Mouse (Mus musculus) monocyte, adult 59 days (primary cell): ENCODE data around the gene Slc22a20. TPM values are rescaled to one million over a fixed set of nuclear protein-coding genes. Genes with fewer than 3 reads are reported as not detected.

Experiments
- total RNA-seq, 2 experiments: library from RNA; stranded (reverse); gene quantifications; one replicate each; pipeline ENCODE4 v1.2.4; 2023

The Slc22a20 gene
- not detected for total RNA-seq

DNA sequence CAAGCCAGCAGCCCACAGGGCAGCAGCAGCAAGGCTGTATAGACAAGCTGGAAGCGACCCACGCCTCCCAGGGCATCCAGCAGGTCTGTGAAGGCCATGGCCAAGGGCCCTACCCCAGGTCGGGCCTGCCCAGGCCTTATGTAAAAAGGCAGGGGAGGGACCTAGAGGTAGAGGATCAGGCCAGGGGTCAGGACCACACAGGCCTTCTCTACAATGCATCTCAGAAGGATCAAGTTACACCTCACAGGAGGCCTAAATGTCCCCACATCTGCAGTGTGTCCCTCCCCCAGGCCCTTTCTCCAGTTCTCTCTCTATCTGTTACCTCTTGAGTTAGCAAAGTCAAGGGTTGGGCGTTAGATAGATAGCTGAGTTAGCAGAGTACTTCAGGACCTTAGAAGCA is at the start of gene Slc22a20:
Gene Slc22a20 (minus strand): TSS at position 101 of the 400 bp plus-strand sequence.

DNA sequence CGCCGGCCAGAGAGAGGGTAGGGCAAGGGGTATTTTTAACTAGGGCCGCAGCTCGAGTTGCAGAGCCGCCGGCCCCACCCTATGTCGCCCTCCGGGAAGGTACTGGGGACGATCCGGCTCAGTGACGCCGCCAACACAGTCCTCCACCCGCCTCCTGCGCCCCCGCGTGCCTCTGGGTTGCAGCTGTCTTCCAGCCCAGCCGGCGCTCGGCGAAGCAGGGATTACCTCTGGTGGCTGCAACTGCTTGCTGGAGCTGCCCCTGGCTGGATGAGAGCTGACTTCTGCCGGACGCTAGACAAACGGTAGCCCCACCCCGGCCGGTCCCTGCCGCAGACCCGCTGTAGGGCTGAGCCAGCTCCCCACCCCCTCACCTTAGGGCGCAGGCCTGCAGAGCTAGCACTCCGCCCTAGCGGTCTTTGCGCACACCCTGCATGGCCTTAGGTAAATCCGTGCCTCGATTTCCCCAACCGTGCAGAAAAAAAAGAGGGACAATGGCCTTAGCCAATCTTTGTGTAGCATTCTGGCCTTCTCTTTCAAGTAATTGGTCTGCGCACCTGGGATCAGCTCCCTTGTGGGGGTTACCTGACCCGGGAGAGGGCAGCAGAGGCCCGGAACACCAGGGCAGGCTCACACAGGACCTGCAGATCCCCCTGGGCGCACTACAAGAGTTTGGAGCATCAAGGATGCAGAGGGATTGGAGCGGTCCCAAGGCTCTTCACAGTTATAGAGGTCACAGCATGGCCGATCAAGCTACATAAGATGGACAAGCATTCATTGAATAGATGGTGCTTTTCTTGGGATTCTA is 29.8 kb upstream of the Slc22a20 start, which contains the start of gene Capn1:
Gene Capn1 (minus strand): TSS at position 387 of the 805 bp plus-strand sequence.

DNA sequence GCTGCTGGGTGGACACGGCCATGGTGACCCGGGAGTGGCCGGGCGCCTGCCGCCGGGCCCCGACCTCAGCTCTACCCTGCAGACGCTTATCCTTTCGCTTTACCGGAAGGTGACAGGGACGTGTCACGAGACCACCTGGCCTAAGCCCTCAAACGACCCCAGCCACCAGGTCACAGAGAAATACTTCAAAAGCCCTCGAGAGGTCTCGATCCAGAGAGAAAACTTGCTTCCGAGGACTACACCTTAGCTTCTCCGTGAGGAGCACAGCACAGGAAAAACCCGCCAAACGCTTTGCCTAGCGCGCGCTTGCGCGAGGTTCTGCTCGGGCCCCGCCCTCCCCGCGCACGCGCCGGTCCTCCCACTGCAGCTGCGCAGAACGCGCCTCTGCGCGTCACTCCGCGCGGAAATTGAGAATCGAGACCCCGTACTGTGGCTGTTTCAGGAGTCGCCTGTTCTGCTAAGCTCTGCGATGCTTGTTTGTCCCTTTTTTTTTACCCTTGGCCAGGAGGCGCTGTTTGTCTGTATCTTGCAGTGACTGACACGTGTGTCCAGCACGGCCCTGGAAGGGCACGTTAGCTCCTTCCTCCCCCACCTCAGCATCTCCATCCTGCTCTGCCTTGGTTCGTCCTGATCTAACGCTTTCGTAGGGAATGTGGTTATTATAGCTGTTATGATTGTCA is 21.9 kb downstream of the Slc22a20 start, which contains the start of gene Pola2:
Gene Pola2 (minus strand): TSS at position 320 of the 680 bp plus-strand sequence.

DNA sequence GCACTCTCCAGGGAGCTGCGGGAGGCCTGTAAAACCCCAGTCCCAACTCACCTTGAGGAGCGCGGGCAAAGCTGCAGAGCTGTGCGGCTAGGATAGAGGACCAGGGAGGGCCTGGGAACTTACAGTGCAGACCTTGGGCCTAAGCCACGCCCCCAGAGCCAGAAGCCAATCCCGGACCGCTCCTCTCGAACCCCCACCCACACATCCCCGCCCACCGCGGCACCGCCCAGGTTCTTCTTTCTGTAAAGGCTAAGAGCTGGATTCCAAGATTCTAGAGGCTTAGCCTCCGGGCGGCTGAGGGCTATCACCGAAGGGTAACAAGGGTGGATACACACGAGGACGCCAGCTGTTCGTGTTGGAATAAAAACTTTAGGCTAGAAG is 61.2 kb downstream of the Slc22a20 start, which contains the start of gene Cdc42ep2:
Gene Cdc42ep2 (minus strand): TSS at position 104 of the 381 bp plus-strand sequence.

Other genes with a start within 250 kb of the Slc22a20 start
- 1 to 10 TPM; 3.8 to 5.4 TPM for gene Ltbp3, start 245.2 kb downstream of the Slc22a20 start, total RNA-seq
- gene Scyl1, start 214.7 kb downstream of the Slc22a20 start, total RNA-seq: 100 to 1,000 TPM in 1 of 2 experiments, 10 to 100 TPM in 1; 92.2 to 100 TPM
- 10 to 100 TPM; 80.4 to 88.1 TPM for gene Frmd8, start 110.9 kb downstream of the Slc22a20 start, total RNA-seq
- 10 to 100 TPM; 77.6 to 84.5 TPM for gene Slc25a45, start 108.3 kb downstream of the Slc22a20 start, total RNA-seq
- 1 to 10 TPM; 1.1 to 1.6 TPM for gene Tigd3, start 92.0 kb downstream of the Slc22a20 start, total RNA-seq
- 100 to 1,000 TPM; 131 to 160 TPM for gene Dpf2, start 73.1 kb downstream of the Slc22a20 start, total RNA-seq
- gene Cdc42ep2, start 61.3 kb downstream of the Slc22a20 start, total RNA-seq: 10 to 100 TPM; 40.3 to 51.9 TPM
- 10 to 100 TPM; 29.1 to 38.4 TPM for gene Pola2, start 21.9 kb downstream of the Slc22a20 start, total RNA-seq
- 10 to 100 TPM; 64.1 to 69.8 TPM for gene Capn1, start 29.8 kb upstream of the Slc22a20 start, total RNA-seq
- gene Syvn1, start 60.4 kb upstream of the Slc22a20 start, total RNA-seq: 10 to 100 TPM; 56.0 to 57.8 TPM
- gene Mrpl49, start 71.6 kb upstream of the Slc22a20 start, total RNA-seq: 10 to 100 TPM; 15.0 to 15.8 TPM
- 1,000 to 10,000 TPM; 2,789 to 3,006 TPM for gene Fau, start 71.7 kb upstream of the Slc22a20 start, total RNA-seq
- 10 to 100 TPM; 13.9 to 14.4 TPM for gene Znhit2, start 75.0 kb upstream of the Slc22a20 start, total RNA-seq
- 10 to 100 TPM; 16.3 to 21.0 TPM for gene Tm7sf2, start 82.2 kb upstream of the Slc22a20 start, total RNA-seq
- 100 to 1,000 TPM; 118 to 121 TPM for gene Vps51, start 91.1 kb upstream of the Slc22a20 start, total RNA-seq
- not detected for gene Tmem262, start 93.9 kb upstream of the Slc22a20 start, total RNA-seq
- gene Gm28374, start 96.1 kb upstream of the Slc22a20 start, total RNA-seq: 1 to 10 TPM in 1 of 2 experiments, not detected in 1; 1.5 TPM
- 10 to 100 TPM; 43.3 to 45.6 TPM for gene Zfpl1, start 98.8 kb upstream of the Slc22a20 start, total RNA-seq
- 1 to 10 TPM in 1 of 2 experiments, under 1 TPM in 1; 0.85 to 1.2 TPM for gene Cdca5, start 98.8 kb upstream of the Slc22a20 start, total RNA-seq
- 1 to 10 TPM in 1 of 2 experiments, not detected in 1; 1.2 TPM for gene AC131692.1, start 108.3 kb upstream of the Slc22a20 start, total RNA-seq
- not detected for gene Naaladl1, start 119.6 kb upstream of the Slc22a20 start, total RNA-seq
- 10 to 100 TPM; 10.7 to 11.4 TPM for gene Sac3d1, start 132.5 kb upstream of the Slc22a20 start, total RNA-seq
- gene Snx15, start 142.2 kb upstream of the Slc22a20 start, total RNA-seq: 10 to 100 TPM; 18.9 to 20.3 TPM
- 1 to 10 TPM; 4.1 to 9.4 TPM for gene Batf2, start 154.8 kb upstream of the Slc22a20 start, total RNA-seq
- gene Arl2, start 155.4 kb upstream of the Slc22a20 start, total RNA-seq: 10 to 100 TPM; 16.4 to 17.6 TPM
- gene Majin, start 198.2 kb upstream of the Slc22a20 start, total RNA-seq: under 1 TPM in 1 of 2 experiments, not detected in 1; 0.67 TPM
- gene Gpha2, start 240.2 kb upstream of the Slc22a20 start, total RNA-seq: not detected
- 10 to 100 TPM; 17.2 to 18.4 TPM for gene Ppp2r5b, start 249.7 kb upstream of the Slc22a20 start, total RNA-seq